Mouse (Mus musculus) mature B cell (primary cell): Measurements from ENCODE around the gene Gm16181.

Experiments used
- in situ Hi-C: fragments of 300-500 bp; cut with MboI; formaldehyde crosslinking; loops from 2 replicates; pipeline ENCODE4 v1.14.3; 2019

Gene Gm16181

DNA sequence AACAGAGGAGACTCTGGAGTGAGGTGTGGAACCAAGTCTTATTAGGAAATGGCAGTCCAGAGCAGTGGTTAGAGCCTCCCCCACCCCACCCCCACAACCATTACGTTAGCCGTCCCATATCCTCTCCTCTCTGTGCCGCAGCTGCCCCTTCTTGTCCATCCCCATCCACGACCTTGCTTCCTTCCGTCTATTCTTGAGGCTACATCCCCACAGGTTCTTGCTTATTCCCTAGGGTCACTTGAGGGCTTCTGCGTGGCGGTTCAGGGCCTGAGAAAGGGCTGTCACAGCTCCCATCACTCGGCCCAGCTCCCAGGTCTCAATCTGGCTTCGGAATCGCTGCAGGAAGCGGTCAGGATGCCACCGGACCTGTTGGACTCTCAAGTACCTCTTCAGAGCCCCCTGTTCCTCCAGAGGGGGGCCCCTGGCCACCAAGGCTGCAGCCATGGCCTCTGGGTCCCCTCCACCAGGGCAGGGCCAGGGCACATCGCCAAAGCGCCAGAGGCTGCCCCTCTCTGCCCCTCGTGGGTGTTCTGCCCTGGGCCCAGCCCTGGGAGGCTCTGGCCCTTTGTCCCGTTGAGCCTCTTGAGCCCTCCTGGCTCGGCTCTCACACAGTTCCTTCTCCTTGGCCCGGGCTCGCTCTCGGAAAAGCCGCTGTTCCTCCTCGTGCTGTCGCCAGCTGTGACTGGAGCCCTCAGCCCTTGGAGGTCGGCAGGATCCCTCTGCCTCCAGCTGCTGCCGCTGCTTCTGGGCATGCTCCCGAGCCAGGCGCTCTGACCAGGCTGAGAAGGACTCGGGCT is at the start of gene Gm16181:
Gene Gm16181 (plus strand): TSS at position 679 of the 797 bp plus-strand sequence.
- in situ Hi-C loops, result no loop called here

DNA sequence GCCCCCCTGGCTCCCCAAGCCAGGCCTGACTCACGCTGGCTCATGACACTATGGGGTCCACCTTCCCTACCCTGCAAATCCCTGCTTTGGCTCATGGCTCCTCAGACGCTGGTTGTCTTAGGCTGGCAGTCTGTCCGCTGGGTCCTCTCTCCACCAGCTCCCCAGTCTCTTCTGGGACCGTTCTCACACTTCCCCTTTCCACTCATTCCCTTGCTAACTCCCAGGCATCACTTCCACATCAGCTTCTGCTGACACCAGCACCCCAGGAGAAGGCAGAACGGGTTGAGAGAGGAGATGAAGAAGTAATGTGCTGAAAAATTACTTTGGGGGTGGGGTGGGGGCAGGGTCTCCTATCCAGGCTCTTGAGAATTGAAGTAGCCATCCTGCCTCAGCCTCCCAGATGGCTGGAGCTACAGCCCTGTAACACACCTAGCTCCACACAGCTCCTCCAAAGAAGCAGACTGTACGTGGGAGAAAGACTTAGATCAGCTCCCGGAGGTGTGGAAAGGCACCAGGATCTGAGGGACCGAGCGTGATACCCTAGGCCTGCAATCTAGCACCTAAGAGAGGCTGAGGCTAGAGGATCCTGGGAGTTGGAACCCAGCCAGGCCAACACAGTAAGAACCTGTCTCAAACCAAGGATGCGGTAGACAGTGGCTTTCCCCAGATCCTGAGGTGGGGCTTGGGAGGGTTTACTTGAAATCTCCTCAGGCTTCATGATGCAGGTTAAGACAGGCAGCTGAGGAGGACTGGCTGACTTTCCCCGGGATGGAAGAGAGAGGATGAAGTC is 48.0 kb upstream of the Gm16181 start:
- in situ Hi-C loops, result no loop called here

- in situ Hi-C loops, result no loop called here
Observed at GRCm38 (mm10) chr17:35173329-35173728, 47.3 kb upstream of the Gm16181 start.

DNA sequence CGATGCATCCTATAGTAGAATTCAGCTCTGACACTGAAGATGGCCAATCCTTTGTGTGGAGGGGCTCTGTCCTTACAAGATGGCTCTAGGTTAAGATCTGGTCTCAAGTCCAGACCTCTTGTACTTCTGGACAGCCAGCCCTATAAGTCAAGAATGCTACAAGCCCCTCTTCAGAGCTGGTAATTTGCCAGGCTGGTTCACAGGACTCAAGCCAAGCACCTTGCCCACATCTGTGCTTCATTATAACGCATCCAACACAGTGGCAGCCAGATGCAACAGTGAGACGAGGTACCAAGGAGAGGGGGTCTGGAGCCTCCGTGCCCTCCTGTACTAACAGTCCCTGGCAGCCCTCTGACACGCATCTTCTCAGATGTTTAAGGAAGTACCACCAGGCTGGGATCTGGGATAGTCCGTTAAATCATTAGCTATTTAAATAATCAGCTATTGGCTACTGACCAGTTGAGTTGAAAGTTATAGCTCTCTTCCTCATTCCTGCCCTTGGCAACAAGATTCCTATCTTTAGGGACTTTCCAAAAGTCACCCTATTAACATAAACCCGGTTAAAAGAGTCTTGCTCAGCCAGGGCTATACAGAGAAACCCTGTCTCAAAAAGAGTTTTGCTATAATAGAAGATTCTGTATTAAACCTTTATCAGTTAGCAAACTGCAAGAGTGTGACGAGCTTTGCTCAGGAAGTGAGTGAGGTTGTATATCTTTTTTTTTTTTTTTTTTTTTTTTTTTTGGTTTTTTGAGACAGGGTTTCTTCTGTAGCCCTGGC is 46.2 kb upstream of the Gm16181 start:
- in situ Hi-C loops, result no loop called here

DNA sequence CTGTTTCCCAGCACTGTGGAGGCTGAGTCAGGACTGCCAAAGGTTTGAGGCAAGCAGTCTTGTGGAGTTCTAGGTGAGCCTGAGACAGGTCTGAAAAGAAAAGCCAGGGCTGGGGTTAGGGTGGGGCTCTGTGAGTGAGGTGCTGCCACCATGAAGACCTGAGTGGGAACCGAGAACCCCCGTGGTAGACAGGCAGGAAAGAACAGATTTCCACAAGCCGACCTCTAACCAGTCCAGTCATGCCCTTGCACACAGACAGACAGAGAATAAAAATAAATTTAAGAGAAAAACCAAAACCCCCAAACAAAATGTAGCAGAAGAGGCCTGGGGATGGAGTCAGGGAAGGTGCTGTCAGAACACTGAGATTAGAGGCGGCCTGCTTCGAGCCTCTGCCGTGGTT is 45.3 kb upstream of the Gm16181 start:
- in situ Hi-C loops, result no loop called here

DNA sequence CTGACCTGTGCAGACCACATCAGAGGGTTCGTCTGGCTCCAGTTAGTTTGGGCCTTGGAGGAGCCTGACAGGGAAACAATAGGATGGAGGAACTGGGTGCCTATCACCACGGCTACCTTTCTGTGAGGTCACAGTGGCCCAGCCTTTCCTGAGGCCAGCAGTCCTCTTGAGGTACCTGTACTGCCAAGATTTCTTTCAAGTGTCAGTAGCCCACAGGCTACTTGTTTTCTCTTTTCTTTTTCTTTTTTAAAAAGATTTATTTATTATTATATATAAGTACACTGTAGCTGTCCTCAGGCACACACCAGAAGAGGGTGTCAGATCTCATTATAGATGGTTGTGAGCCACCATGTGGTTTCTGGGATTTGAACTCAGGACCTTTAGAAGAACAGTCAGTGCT is 44.7 kb upstream of the Gm16181 start, which contains the start of gene Aif1:
Gene Aif1 (minus strand): TSS at position 101 of the 400 bp plus-strand sequence.
- in situ Hi-C loops, result no loop called here

DNA sequence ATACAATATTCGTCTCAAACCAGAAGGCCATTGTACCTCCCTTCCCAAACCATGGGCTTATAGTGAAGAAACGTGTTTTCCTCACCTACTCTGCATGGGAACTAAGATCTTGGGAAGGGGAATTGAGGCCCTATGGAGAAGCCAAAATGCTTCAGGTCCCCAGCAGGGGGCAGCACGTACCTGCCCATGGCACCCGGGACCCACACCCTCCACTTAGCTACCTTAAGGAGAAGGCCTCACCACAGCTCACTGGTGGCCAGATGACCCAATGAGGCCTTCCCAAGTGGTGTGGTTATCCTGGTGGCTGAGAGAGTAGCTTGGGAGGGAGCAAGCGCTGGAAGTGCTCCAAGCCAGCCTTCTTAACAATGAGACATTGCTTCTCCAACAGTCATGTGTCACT is 42.1 kb upstream of the Gm16181 start:
- in situ Hi-C loops, result no loop called here

DNA sequence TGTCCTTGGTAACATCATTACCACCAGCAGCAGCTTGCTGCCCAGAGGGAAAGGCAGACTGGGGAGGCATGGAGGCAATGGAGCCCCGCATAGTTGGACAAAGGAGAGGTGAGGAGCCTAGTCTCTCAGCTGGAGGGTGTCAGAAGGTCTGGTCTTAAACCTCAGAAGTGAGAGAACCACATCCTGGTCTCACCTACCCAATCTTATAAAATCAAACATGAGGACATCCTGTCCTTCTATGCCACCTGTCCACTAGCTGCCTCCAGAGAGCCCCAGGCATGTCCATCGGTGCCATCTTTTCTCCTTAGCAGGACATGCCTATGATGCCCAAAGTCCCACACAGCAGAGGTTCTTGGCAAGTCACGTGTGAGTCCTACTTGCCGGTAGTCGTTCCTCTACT is 40.5 kb upstream of the Gm16181 start:
- in situ Hi-C loops, result no loop called here

DNA sequence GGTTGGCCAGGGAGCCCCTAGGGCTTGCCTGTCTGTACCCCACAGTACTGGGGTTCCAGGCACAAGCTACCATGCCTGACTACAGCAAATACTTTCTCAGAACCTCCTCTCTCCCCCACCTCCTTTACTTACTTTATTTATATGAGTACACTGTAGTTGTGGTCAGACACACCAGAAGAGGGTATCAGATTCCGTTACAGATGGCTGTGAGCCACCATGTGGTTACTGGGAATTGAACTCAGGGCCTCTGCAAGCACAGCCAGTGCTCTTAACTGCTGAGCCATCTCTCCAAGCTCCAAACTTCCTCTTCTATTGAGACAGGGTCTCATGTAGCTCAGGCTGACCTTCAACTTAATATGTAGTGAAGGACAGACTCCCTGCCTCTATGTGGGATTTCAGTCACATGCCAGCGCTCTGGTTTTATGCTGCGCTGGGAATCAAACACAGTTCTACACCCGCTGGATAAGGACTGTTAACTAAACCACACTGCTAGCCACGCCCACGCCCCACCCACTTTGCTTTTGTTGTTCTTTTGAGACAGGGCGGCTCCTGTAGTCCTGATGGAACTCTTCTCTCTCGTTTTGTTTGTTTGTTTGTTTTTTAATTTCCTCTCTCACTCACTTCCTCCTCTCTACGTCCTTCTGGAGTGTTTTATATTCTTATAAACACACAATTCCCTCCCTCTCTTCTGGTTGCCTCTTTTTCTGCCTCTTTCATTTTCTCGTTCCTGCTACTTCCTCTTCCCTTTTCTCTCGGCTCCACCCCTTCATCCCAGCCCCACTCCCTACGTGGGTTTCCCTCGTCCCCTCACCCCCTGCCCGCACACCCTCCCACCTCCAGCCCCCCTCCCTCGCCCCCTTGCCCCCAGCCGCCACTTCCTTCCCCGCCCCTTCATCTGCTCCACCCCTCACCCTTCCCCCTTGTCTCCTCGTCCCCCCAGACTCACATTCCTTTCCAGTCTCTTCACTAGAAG is 34.7 kb upstream of the Gm16181 start:
- in situ Hi-C loops, result no loop called here

DNA sequence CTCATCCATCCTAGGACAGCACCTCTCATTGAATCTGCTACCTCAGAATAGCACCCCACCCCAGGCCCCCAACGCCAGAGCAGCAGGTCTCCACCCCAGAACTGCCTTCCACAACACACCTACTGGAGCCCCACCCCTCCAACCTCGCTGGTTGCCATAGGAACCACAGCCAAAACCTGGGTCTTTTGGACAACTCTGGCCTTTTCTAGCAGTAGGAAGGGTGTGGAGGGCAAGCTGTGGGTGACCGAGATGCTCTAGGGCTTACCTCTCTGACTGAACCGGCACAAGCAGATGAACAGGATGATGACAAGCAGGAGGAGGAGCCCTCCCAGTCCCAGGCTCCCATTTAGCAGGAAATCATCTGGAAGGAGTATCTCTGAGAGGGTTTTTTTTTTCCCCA is 34.0 kb upstream of the Gm16181 start:
- in situ Hi-C loops, result no loop called here

GRCm38 (mm10) chr17:35187345-35187744 is 33.3 kb upstream of the Gm16181 start:
- in situ Hi-C loops, result no loop called here

DNA sequence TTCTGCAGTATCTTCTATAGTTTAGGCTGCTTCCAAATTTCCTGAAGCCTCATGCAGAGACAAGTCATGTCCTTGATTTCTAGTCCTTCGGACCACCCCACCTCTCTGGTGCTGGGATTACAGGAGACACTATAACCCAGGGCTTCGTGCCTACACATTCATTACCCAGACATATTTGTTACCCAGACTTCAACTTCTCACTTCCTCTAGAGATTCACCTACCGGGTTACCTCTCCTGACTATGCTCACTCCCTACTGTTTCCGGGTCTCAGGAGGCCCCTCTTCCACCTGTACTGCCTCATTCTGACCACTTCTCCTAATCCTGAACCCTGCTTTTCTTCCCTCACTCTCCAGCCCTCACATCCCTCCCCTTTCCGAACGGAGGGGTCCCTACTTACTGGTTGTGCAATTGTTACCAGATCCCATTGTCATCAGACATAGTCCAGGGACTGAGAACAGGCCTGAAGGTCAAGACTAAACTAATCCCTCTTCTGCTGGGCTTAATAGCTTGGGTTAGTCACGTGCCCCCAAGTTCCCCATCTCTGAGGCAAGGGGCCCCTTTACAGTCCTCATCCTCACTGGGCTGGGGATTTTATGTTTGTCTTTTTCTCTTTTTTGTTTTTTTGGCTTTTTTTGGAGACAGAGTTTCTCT is 32.5 kb upstream of the Gm16181 start, which contains the start of gene Lst1:
Gene Lst1 (minus strand): TSS at position 481 of the 652 bp plus-strand sequence.
- in situ Hi-C loops, result no loop called here

GRCm38 (mm10) chr17:35189186-35189585 is 31.4 kb upstream of the Gm16181 start:
- in situ Hi-C loops, result no loop called here

GRCm38 (mm10) chr17:35190096-35190495 is 30.5 kb upstream of the Gm16181 start:
- in situ Hi-C loops, result no loop called here

DNA sequence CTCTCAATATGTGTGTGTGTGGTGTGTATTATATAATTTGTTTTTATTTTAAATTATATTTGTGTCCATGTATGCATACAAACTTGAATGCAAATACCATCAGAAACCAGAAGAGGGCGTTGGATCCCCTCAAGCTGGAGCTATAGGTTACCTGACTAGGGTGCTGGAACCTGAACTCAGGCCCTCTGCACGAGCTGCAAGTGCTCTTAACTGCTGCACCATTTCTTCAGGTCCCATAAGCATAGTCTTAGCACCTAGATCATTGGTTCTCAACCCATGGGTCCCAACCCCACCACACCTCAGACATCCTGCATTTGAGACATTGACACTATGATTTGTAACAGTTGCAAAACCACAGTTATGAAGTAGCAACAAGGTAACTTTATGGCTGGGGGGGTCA is 28.9 kb upstream of the Gm16181 start:
- in situ Hi-C loops, result no loop called here

- in situ Hi-C loops, result no loop called here
Observed at GRCm38 (mm10) chr17:35192924-35193323, 27.7 kb upstream of the Gm16181 start.

DNA sequence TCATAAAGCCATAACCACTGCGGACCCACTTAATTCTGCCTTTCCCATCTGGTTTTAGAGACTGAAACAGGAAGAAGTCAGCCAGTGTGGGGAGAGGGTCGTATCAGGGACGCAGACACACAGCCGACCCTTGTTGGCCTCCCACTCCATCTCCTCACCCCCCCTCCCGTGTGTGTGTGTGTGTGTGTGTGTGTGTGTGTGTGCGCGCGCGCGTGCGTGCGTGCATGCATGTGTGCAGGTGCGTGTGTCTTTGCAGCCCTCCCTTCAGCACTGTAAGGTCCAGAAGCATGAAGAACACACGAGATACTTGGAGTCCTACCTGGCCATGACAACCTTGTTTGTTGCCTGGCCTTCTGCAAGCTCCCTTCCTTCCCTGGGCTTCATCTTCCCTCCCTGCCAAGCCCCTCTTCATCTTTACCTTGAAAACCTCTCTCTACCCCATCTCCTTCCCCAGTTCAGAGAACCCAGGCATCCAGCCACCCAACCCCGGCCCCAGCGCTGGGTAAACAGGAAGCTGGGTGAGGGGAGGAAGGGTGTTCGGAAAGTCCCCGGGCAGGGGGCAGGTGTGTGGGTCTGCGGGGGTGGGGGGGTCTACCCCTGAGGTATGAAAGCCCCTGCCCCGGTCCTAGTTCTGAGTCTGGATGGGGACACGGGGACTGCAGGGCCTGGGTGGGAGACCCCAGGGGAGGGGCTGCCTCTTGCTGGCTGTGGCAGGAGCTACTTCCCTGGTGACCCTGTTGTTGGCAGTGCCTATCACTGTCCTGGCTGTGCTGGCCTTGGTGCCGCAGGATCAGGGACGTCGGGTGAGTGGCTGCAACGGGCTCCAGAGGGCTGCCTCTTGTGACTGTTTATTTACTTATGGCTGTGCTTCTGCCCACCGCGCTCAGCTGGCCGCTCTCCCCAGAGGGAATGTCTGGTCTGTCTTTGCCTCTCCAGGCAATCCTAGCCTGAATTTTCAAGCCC is 26.5 kb upstream of the Gm16181 start, which contains the start of gene Ltb:
Gene Ltb (plus strand): TSS at position 559 of the 963 bp plus-strand sequence.
- in situ Hi-C loops, result no loop called here

DNA sequence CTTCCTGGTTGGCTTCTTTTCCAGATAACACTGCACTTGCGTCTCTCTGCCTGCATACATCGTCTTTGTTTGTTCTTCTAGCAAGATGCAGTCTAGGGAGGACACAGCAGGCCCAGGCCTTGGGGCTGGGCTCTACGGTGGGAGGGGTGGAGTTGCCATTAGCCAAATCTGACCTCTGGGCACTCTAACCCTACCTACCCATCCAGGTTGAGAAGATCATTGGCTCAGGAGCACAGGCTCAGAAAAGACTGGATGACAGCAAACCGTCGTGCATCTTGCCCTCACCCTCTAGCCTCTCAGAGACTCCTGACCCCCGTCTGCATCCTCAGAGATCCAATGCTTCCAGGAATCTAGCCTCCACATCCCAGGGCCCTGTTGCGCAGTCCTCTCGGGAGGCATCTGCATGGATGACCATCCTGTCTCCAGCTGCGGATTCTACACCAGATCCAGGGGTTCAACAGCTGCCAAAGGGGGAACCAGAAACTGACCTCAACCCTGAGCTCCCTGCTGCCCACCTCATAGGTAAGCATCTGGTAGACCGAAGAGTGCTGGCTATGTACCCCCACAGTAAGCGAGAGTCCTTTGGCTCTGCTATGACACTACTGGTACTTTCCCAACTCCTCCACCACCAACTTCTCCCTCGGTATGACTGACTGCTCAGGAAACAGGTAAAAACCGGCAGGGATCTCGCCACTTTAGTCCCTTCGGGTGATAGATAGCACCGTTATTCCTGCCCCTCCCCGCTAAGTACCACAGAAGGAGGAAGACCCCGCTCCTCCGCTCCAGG is 25.6 kb upstream of the Gm16181 start:
- in situ Hi-C loops, result no loop called here
